ENCODE assay signal across 13 mouse cellular contexts in genomic region chr9:62355763-62356162, GRCm38 (mm10).
"Had no signal": no experiment of that assay in that cellular context is flagged by ENCODE, and none has a peak within 500 bp of the region (broad histone marks: within the 10 kb centered on the region; RNA-seq: fewer than 3 reads in every experiment).

No protein-coding gene starts in this region.

- DNase-seq: left cerebral cortex, postnatal 4 days; liver, embryonic 13.5 days; lung, adult 2 months; lung, postnatal 36 days; right cerebral cortex, adult 18-20 months; right cerebral cortex, postnatal 25 days; thymus, postnatal 14 days had no signal

- H3K27ac ChIP-seq: limb, embryonic 13.5 days; liver, embryonic 13.5 days; midbrain, embryonic 13.5 days; neural tube, embryonic 13.5 days; stomach, postnatal 0 days had no signal

- H3K9ac ChIP-seq: limb, embryonic 13.5 days; liver, embryonic 13.5 days; midbrain, embryonic 13.5 days; neural tube, embryonic 13.5 days had no signal

- H3K27me3 ChIP-seq: limb, embryonic 13.5 days; liver, embryonic 13.5 days; midbrain, embryonic 13.5 days; neural tube, embryonic 13.5 days had no signal

- H3K4me2 ChIP-seq: limb, embryonic 13.5 days; liver, embryonic 13.5 days; midbrain, embryonic 13.5 days; neural tube, embryonic 13.5 days had no signal

- ATAC-seq: intestine, embryonic 16.5 days; lung, postnatal 0 days; midbrain, embryonic 13.5 days had no signal

- H3K4me3 ChIP-seq: limb, embryonic 13.5 days; liver, embryonic 13.5 days; midbrain, embryonic 13.5 days; neural tube, embryonic 13.5 days had no signal

- H3K9me3 ChIP-seq: limb, embryonic 13.5 days; liver, embryonic 13.5 days; midbrain, embryonic 13.5 days; neural tube, embryonic 13.5 days had no signal
